In the genomic region with DNA sequence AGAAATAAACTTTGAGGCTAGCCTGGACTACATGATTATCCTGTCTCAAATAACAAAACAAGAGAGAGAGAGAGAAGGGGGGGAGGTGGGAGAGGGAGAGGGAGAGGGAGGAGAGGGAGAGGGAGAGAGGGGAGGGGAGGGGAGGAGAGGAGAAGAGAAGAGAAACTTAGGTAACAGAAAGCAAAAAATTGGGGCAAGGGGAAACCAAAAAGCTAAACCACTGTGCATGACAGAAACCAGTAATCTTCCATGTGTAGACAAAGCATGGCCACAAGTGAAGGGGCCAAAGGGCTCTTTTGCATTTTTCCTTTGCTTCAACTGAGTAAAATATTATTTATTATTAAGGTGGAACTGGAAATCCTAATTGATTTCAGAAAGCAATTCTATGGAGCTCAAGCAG, we compare ENCODE assay signal across 16 mouse cellular contexts.
"Had no signal": no experiment of that assay in that cellular context is flagged by ENCODE, and none has a peak within 500 bp of the region (broad histone marks: within the 10 kb centered on the region; RNA-seq: fewer than 3 reads in every experiment).

No protein-coding gene starts in this region.

- H3K9ac ChIP-seq: neural tube, embryonic 13.5 days; neural tube, embryonic 15.5 days; stomach, embryonic 15.5 days had no signal

- H3K36me3 ChIP-seq: stomach, embryonic 15.5 days had no signal

- H3K27ac ChIP-seq: neural tube, embryonic 13.5 days; neural tube, embryonic 15.5 days; stomach, embryonic 15.5 days; stomach, postnatal 0 days had no signal

- H3K27me3 ChIP-seq: neural tube, embryonic 13.5 days; neural tube, embryonic 15.5 days; stomach, embryonic 15.5 days had no signal

- H3K9me3 ChIP-seq: neural tube, embryonic 13.5 days; neural tube, embryonic 15.5 days; stomach, embryonic 15.5 days had no signal

- H3K4me3 ChIP-seq: neural tube, embryonic 13.5 days; neural tube, embryonic 15.5 days; stomach, embryonic 15.5 days had no signal

- DNase-seq: retina, postnatal 1 day; right cerebral cortex, adult 18-20 months; right cerebral cortex, postnatal 14 days; right cerebral cortex, postnatal 25 days; right cerebral cortex, postnatal 4 days; spleen, adult 18-20 months; thymus, adult 18-20 months; thymus, adult 2 months; thymus, postnatal 14 days; thymus, postnatal 25 days; thymus, postnatal 36 days; thymus, postnatal 4 days had no signal

- H3K4me2 ChIP-seq: neural tube, embryonic 13.5 days; neural tube, embryonic 15.5 days; stomach, embryonic 15.5 days had no signal
